Mouse (Mus musculus) spleen, adult 12 weeks (tissue): ENCODE data around the gene Hdac5.

Source experiments
- DNase-seq: peaks from one replicate; pipeline ENCODE4 v3.0.0; 2022; ENCODE audit warnings: low spot score

Gene Hdac5

DNA sequence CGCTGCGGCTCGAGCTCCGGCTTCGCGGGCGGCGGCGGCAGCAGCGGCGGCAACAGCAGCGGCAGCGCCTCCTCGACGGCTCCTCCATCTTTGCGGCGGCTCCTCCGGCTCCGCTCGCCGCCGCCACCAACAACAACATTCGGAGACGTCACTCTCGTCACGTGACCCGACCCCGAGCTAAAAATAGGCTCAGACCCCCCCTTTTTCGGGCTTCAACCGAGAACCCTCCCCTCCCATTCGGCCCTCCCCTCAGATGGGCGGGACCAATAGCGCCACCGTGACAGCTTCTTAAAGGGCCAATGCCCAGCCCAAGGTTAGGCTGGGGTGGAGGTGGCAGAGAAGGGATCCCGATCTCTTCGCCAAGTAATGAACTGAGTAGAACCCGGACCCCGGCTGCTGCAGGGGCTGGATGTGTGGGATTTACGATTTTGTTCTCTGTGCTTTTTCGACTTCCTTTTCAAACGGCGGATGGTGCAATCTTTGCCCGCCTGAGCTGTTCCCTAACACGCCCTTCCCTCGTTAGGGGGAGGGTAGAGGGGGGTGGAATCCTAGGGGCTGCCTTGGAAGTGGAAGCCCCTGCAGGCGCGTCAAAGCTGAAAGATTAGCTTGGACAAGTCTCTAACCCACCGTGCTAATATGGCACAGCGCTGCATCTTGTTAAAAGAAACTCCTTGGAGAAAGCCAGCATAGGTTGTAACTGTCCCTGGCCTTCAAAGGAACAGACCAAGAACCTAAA, at the start of gene Hdac5:
Gene Hdac5 (minus strand): TSS at position 161 of the 736 bp plus-strand sequence.
- DNase-seq = peak; percentile 93

DNA sequence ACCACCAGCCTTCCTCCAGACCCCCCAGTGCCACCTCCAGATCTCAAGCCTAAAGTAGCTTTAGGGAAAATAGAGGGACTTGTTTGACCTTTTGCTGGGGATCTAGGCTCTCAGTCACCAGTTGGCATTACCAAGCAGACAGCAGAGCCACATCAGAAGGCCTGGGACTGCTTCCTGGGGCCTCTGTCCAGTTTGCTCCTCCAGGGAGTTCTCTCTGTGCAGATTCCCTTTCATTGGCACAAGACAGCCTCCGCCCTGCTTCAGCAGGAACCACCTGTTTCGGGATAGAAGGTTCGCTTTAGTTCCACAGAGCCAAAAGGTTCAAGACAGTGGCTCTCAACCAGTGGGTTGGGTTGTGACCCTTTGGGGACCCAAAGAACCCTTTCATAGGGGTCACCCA, 49.6 kb upstream of the Hdac5 start:
- no peak for DNase-seq

DNA sequence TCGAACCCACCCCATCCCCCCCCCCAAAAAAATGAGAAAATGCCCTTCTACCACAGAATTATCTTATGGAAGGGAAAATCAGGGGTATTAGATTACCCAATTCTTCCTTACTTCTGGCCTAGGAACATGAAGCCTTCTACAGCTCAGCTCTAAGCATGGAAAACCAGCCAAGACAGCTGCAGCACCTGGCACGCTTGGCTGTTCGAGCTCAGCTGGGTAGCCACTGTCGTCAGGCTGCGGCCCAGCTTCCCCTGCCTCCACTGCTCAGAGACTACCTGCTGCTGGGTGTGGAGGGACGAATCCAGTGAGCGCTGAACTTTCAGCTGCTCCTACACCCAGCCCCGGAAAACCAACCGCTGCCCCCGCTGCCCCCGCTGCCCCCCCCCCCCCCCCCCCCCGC, 47.8 kb upstream of the Hdac5 start:
- DNase-seq = no peak

DNA sequence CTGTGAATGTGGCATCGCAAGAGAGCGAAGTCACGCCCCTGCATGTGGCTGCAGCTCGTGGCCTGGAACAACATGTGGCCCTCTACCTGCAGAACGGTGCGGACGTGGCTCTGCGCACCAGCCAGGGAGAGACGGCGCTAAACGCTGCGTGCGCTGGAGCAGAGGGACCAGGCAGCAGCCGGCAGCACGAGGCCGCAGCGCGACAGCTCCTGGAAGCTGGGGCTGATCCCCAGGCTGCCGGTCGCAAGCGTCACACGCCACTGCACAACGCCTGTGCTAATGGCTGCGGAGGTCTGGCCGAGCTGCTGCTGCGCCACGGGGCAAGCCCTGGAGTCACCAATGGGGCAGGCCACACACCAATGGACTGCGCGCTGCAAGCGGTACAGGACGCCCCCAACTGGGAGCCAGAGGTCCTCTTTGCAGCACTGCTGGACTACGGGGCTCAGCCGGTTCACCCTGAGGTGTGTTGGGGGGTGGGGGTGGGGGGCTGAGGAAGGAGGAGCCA, 46.5 kb upstream of the Hdac5 start:
- DNase-seq = no peak

DNA sequence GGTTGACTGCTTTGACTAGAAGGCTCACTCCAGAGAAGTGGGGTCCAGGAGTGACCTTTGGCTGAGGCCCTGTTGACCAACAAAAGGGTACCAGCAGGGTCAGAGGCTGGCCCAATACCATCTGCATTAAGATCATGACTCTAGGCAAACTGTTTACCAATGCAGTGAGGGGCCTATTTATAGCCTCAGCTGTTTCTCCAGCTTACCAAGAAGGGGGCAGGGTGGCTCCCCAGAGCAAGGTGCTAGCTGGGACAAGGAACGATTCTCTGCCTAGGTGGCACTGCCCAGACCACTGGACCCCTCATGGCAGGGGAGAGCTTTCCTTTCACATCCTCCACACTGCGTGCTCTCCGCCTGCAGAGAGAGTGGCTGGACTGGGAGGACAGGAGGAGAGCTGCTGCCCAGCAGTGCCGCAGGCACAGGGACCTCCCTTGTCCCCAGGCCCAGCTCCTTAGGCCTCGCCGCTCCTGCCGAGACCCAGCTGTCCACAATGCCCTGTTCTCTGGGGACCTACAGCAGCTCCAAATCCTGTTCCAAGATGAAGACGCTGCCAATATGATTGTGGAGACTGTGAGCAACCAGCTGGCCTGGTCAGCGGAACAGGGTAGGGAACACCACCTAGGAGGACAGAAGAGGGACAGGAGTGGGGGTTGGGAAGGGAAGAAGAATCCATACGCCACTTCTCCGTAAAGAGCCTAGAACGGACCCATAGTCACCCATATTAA, 38.7 kb upstream of the Hdac5 start, which contains the start of gene Asb16:
Gene Asb16 (plus strand): TSS at position 224 of the 725 bp plus-strand sequence.
- no peak for DNase-seq

DNA sequence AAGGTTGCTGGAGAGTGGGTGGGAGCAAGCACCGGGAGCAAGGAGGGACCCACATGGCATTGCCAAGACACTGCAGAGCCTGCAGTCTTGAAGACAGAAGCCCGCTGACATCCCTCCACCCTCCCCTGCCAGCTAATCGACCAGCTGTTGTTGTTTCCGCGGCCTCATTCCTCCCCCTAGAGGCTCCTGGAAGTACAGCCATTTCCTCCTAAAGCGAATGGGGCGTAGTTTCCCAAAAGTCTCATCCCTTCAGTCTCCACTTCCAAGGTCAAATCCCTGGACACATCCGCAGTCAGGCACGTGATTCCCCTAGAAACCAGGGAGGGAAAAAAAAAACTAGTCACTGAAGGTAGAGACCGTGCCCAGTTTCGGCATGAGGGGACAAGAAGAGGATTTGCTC, 37.5 kb upstream of the Hdac5 start:
- DNase-seq = no peak

DNA sequence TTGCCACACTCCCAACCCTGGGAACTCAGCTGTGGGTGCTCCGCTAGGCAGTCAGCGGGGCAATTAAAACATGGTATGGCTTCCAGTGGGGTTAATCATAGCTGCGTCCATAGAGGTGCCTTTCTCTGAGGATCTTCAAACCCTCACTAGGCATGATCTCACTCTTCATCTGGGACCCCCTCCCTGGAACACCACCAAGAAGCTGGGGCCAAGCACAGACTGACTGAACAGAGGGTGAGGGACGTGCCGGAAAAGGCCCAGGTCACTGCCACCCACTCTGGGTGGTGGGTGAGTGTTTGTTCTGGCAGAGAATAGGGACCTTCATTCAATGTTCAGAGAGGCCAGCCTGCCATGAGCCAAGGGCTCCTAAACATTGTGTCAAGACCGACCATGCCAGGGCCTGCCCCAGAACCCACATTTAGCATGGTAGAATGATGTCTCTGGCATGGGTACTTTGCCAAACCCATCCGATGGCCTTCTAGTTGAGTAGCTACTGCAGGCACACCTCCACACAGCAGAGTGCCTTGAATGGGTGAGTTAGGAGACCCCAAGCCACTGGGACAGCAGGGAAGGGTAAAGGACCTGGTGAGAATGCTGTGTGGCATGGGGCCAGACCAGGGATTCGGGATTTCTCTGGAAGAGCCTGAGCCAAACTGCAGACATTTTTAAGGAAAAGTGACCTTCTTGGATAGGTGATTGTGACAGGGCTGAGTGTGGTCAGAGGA, 36.8 kb upstream of the Hdac5 start:
- DNase-seq = no peak

DNA sequence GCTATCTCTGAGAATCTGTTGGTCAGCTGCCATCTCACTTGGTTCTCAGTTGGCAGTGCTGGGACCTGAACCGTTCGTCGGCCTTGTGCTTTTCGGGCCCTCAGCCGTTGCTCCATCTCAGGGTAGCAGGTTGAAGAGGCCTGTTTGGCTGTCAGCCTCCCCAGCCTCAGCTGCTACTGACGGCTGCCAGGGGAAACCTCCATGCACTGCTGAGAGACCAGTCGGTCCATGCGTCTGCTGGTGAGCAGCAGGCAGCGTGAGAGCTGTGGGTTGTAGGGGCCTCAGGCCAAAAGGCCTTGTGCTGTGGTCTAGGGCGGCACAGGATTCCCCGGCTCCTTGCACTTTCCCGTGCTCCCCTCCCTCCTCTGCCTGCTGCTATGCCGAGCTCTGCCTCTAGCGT, 35.9 kb upstream of the Hdac5 start:
- no peak for DNase-seq

DNA sequence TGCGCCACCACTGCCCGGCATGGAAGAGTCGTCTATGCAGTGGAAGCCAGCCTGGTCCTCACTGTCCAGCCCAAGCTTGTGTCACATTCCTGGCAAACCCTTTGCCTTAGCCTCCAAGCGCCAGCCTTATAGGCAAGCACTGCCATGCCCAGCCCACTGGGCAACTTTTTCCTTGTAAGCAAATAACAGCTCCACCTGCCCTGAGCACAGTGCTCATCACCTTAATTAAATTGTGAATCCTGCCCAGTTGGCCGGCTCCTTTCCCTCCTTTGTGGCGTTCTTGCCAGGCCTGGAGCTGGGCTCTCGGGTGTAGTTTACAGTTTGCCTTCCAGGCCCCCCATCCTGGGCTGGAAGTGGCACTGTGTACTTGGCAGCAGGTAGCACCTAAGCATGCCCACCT, 33.2 kb upstream of the Hdac5 start:
- no peak for DNase-seq

DNA sequence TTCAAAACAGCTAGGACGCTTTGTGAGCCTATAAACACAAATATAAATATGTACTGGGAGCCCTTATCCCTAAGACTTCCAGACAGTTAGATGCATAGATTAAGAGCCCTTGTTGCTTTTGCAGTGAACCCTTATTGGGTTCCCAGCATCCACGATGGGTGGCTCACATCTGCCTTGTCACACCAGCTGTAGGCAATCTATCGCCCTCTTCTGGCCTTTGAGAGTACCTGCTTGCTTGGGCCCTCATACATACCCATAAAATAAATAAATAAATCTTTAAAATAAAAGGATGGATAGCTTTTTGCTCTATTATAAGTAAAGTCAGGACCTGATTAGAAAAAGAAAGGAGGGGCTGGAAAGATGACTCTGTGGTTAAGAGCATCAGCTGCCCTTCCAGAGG, 28.6 kb upstream of the Hdac5 start:
- DNase-seq = no peak

DNA sequence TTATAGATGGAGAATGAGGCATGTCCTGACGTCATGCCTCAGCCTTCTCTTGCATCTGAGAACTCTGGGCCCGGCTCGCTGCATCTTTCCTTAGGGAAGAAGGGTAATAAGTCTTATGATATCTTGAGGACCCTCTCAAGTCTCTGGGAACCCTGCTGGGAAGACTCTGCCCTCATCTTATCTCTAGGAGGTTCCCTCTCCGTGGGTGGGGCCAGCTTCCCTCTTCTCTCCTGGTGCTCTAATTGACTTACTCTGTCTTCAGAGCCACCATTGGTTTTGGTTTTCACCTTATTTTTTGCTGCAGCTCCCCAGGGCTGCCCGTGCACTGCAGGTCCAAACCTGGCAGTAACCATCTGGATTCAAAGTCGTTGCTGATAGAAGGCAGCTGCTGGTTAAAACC, 28.1 kb upstream of the Hdac5 start:
- DNase-seq = no peak

DNA sequence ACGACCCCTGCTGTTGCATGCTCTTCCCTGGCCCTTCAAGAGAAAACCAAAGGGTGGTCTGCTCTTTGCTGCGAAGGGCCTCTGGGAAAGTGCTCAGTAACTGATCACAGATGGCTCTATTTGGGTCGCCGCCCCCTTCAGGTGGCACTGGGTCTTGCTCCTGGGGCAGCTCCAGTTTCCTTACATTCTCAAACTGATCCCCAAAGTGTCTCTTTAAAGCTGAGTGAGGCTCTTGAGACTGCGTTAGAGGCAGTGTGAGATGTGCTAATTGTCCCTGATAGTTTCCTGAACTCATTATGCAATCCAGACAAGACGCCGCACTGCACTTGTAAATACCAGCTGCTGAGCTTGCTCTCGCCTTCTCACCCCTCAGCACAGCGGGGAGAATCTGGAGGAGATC, 27.5 kb upstream of the Hdac5 start:
- DNase-seq = no peak

DNA sequence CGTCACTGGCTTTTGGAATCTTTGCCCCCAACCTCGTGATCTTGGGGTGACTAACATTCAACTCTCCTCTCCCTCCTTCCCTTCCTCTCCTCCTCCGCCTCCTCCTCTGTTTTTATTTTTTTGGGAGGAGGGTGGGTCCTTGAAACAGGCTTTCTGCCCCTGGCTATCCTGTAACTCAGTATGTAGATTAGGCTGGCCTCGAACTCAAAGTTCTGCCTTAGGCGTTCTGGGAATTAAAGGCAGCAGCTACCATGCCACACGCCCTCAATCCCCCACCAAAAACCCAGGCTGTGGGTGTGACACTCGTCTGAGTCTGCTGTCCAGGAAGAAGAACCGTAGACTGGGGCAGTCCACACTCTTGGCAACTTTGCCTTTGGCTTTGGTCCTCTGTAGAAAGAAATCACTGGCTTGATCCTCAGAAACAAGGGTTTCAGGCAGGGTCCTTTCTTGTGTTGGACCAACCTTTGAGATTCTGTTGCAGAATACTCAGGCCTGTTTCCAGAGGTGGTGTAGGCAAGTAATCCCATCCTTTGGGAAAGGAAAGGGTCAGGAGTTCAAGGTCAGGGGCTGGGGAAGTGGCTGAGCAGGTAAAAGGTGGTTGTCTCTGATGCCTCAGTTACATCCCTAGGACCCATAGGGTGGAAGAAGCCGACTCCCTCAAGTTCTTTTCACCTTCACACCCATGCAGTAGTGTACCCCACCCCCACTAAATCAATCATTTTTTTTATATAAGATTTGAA, 19.6 kb upstream of the Hdac5 start:
- DNase-seq = no peak

DNA sequence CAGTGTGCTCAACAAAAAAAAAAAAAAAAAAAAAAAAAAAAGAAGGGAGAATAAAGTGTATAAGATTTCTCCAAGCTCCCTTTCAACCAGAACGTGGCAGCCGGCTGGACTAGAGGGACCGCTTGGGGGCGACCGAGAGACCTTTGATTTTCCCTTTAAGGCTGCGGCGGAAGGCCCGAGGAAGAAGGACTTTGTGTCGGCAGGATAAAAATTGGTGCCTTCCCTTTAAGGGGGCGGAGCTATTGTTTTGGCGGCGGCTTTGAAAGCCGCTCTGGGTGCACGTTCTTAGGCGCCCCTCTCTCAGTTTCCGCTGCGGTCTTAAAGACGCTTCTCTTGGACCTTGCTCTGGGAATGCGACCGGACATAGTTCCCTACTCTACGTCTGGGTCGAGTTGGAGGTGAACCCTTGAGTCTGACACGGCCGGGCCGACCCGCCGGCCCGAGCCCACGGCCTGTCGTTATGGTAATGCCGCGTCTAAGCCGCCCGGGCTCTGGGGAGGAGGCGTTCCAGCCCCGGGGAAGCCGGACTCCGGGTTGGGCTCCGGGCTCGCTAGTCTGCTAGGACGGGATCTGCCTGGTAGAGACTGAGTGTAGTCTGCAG, 18.8 kb upstream of the Hdac5 start, which contains the start of gene BC030867:
Gene BC030867 (plus strand): TSS at position 253 of the 601 bp plus-strand sequence.
- peak; percentile 98 for DNase-seq

DNA sequence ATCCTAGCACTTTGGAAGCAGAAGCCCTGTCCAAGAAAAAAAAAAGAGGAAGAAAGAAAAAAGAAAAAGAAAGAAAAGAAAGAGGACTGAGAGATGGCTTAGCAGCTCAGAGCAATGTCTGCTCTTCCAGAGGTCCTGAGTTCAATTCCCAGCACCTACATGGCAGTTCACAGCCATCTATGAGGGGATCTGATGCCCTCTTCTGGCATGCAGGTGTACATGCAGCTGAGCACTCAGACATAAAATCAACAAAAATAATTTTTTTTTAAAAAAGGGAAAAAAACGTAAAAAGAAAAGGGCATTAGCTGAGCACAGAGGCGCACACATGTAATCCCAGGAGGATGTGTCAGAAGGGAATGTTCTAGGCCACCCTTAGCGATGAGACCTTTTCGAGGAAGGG, 16.9 kb upstream of the Hdac5 start:
- no peak for DNase-seq

DNA sequence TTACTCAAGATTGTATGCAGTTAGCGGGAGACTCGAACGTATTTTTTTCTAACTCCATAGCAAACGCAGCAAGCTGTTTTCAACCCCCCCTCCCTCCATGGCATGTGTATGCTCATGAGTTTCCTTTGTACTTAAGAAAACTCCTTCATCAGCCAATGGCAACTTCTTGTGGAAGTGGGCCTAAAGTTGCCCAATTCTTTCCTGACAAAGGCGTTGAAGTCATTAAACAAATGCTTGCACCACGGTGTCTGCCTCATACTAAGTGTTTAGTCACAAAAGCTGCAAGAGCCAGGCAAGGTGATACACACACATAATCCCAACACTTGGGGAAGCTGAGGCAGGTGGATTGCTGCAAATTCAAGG, 16.3 kb upstream of the Hdac5 start:
- no peak for DNase-seq

DNA sequence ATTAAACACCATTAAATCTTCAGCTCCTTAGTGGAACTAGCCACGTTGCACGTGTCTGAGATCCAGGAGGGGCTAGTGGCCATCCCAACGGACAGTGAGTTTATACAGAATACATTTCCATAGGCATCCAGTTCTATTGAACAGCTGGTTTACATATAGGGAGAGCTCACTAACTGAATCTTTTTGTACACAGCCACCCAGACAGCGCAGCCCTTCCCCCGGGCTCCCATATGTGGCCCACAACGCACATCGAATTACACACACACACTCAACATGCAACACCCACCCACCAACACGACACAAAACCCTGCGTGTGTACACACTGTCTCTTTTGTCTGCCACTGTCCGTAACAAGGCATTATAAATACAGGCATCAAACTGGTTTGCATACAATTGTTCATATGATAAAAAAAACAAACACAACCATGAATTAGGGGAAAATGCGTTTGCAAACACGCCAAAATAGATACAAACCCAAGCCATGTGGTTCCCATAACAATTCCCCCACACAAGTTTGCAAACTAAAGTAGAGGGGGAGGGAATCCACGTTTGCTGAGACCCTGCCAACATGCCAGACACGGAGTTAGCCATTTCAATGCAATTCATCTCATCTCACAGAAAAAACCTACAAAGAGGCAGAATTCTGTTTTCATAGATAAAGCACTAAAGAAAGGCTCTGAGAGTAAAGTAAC, 15.8 kb upstream of the Hdac5 start:
- DNase-seq = no peak

DNA sequence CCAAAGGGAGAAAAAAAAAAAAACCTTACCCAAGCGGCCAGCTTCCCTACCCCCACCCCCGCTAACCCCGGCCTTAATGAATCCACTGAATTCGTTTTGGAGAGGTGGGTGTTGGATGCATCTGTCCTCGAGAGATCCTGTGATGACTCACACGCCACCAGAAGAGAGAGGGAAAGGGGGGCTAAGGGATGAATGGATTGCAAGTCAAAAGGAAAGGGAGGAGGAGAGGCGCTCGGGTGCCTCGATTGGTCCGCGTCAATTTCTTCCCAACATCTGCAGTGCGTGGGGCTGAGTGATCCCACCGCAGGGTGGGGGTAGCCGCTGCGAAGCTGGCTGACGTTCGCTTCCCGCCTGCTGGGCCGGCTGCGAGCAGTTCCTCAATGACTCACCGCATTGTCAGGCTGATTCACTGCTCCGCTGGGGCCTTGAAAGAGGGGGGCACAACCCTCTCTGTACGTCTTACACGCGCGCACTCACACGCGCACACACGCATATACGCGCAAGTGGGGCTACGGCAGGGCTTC, 15.0 kb upstream of the Hdac5 start:
- DNase-seq = no peak

DNA sequence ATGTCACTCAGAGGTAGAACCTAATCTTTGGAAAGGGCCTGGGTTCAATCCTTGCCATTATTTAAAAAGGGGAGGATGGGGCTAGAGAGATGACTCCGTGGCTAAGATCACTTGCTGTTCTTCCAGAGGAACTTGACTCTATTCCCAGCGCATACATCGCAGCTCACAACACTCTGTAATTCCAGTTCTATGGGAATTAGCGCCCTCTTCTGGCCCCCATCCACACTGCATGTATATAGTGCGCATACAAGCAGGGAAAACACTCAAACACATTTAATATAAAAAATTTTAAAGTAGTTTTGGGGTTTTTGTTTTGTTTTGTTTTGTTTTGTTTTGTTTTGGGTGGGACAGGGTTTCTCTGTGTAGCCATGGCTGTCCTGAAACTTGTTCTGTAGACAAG, 11.9 kb upstream of the Hdac5 start:
- DNase-seq = no peak

DNA sequence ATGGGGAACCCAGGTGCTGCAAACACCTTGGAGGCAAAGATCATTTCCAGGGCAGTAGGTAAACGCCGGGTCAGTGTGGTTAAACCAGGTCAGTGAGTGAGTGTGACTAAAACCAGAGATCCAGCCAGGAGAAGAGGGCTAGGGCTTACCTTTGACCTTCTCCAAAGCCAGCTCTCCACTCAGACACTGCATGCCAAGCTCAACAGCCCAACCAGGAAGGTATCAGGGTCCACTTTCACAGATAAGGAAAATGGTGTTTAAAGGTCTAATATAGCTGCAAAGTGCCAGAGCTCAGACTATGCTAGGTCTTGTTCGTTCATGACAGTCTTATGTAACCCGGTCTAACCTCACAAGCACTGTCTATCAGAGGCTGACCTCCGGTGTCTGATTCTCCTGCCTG, 11.3 kb upstream of the Hdac5 start:
- no peak for DNase-seq

DNA sequence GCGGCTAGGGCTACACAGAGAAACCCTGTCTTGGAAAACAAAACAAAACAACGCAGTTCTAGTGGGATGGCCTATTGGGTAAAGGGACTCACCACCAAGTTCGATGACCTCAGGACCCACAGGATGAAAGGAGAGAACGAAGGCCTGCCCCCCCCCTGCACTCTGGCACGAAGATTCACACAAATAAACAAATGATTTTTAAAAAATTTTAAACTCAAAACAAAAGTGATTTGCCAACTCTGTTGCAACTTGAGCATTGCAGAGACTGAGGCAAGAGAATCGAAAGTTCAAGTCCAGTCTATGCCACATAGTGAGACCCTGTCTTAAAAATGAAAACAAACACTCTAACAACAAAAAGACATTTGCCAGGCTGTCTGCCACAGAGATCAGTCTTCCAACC, 10.7 kb upstream of the Hdac5 start:
- no peak for DNase-seq
